Mouse (Mus musculus) kidney, postnatal 14 days (tissue): Measurements from ENCODE around the gene Gad1.
A peak's percentile ranks its signal among the peaks of the same experiment; 100 is the strongest.

Source experiments
- DNase-seq: peaks from one replicate; pipeline ENCODE4 v3.0.0; 2022; ENCODE audit warnings: mixed read lengths

The Gad1 gene

GRCm38 (mm10) chr2:70629921-70630320, 77.0 kb downstream of the Gad1 start:
- no peak for DNase-seq

- no peak for DNase-seq
Observed at GRCm38 (mm10) chr2:70631321-70631720, 78.4 kb downstream of the Gad1 start.

- no peak for DNase-seq
Observed at GRCm38 (mm10) chr2:70632412-70632811, 79.5 kb downstream of the Gad1 start.

- DNase-seq: no peak
Observed at GRCm38 (mm10) chr2:70634028-70634690, 81.3 kb downstream of the Gad1 start.

- no peak for DNase-seq
Observed at GRCm38 (mm10) chr2:70640968-70641367, 88.1 kb downstream of the Gad1 start.

- peak; percentile 47 for DNase-seq
Observed at GRCm38 (mm10) chr2:70642971-70643565, 90.2 kb downstream of the Gad1 start.

- DNase-seq: no peak
Observed at GRCm38 (mm10) chr2:70645266-70645780, 92.5 kb downstream of the Gad1 start.

- no peak for DNase-seq
Observed at GRCm38 (mm10) chr2:70647681-70648080, 94.8 kb downstream of the Gad1 start.

GRCm38 (mm10) chr2:70648271-70648670, 95.4 kb downstream of the Gad1 start:
- no peak for DNase-seq

- no peak for DNase-seq
Observed at GRCm38 (mm10) chr2:70649471-70649870, 96.6 kb downstream of the Gad1 start.
